Mouse (Mus musculus): ENCODE measurements around the gene Iqcc. TPM values are rescaled to one million over a fixed set of nuclear protein-coding genes. Genes with fewer than 3 reads are reported as not detected.

The Iqcc gene
- polyA plus RNA-seq, 1 experiment from 2014 or later, result 32.6 TPM

DNA sequence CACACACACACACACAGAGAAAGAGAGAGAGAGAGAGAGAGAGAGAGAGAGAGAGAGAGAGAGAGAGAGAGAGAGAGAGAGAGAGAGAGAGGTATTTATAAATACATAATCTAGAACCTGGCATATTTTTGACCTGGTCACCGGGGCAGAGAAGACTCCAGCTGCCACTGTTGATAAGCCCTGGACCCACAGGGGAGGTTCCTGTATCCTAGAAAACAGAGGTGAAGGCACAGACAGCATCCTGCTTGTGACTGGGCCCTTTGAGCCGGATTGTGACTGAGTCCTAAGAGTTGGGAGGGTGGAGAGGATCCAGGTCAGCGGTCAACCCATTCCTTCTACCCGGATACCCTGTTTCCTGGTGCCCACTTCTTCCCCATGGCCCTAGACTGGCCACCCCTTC, 30.0 kb downstream of the Iqcc start:
- 81% methylated on average over 4 of the region's 4 CpGs for WGBS
- no peak overlapping the region for H3K9ac ChIP-seq
- H3K4me2 ChIP-seq (replicated peaks), result no peak overlapping the region
- H3K4me1 ChIP-seq, result peaks cover 12% of the 10 kb centered on the region; the same call in 1 of the 2 replicates
- H3K36me3 ChIP-seq, result peaks cover 38% of the 10 kb centered on the region
- no peak overlapping the region for H3K4me3 ChIP-seq
- no peaks in the 10 kb centered on the region for H3K9me3 ChIP-seq
- H3K27me3 ChIP-seq (replicated peaks), result no peaks in the 10 kb centered on the region
- no peak for ATAC-seq (ENCODE audit: low FRiP score, low read depth)
- H3K27ac ChIP-seq, result no peak overlapping the region

DNA sequence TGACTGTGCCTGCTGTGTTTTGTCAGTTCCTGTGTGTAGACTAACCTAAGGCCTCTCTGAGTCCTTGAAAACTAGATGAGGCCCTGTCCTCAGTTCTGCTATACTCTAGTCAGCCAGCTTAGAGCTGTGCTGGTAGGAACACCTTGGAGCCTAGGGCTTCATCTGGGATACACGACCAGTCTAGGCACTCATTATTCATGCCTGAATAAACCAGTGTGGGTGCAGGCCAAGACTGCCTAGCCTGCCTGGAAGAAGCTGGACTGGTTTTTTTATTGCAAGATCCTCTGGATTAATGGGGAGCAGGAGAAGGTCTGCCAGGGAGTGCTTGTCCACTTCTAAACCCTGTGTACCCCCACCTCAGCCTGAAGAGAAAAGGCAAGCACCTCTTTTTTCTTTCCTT, 32.0 kb downstream of the Iqcc start:
- no peak overlapping the region for H3K4me3 ChIP-seq
- no peak for ATAC-seq (ENCODE audit: low FRiP score, low read depth)

DNA sequence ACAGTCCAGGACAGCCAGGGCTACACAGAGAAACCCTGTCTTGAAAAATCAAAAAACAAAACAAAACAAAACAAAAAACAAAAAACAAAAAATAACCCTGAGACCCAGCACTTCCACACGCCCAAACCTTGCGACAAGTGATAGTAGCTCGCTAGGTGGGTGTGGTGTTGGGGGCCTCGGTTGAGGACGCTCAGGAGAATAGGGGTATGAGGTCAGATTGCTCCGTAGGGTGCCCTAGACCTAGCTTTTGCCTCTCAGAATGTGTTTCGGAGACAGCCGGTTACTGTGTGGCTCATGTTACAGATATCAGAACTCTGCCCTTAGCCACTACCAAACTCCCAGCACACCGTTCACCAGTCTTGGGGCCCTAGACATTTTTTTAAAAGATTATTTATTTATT, 33.1 kb downstream of the Iqcc start:
- Histone ChIP-seq H3K36me3 (peaks cover 7% of the 10 kb centered on the region), H3K9me3 (no peaks in the 10 kb centered on the region), H3K4me3 (no peak overlapping the region), H3K4me1 (peaks cover 12% of the 10 kb centered on the region; the same call in 1 of the 2 replicates), H3K9ac (no peak overlapping the region), H3K4me2 (replicated peaks) (peak overlapping the region; percentile 65; the same call in 1 of the 2 replicates), H3K27ac (no peak overlapping the region), H3K27me3 (replicated peaks) (no peaks in the 10 kb centered on the region)
- 78% methylated on average over 9 of the region's 9 CpGs for WGBS
- no peak for ATAC-seq (ENCODE audit: low FRiP score, low read depth)

More for the DNA sequence above, 32.0 kb downstream of the Iqcc start:
- no peak overlapping the region for H3K9ac ChIP-seq
- no peaks in the 10 kb centered on the region for H3K9me3 ChIP-seq
- no peaks in the 10 kb centered on the region for H3K27me3 ChIP-seq (replicated peaks)
- peaks cover 12% of the 10 kb centered on the region; the same call in 1 of the 2 replicates for H3K4me1 ChIP-seq
- H3K27ac ChIP-seq, result no peak overlapping the region
- WGBS, result 39% methylated on average over 1 of the region's 1 CpGs
- no peak overlapping the region for H3K4me2 ChIP-seq (replicated peaks)
- peaks cover 18% of the 10 kb centered on the region for H3K36me3 ChIP-seq

DNA sequence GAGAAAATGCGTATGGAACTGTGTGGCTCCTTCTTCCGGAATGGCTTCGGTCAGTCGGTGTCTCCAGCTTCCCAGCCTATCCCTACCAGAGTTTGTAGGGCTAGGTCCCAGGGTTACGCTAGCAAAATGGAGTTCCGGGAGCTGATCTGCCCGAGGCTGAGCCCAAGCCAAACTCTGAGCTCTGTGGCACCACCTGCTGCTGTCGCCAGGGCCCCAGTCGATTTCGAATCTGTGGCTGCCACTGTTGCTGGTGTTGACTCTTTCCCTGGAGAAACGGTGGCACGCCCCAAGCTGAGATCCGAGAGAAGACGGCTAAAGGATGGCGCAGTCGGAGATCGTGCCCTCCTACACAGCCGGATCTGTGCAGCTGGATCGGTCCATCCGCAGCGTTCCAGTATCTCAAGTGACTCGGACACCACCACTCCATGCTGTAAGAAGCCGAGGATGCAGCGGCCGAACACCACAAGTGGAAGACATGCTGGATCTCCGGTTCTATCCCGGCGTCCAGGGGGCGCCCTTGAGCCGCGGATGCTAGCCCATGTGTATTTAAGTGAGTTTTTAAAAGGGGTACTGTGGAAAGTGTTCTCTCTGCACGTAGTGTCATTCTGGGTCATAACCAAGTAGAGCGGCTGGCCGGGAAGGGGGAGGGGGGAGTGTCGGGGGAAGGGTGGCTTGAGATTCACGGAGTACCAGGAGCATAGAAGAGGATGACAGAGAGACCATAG, 33.9 kb downstream of the Iqcc start:
- H3K9me3 ChIP-seq, result no peaks in the 10 kb centered on the region
- 0 out of 2 replicates have a peak overlapping the region, but pooled peaks have one; percentile 2 for H3K27ac ChIP-seq
- peak overlapping the region; percentile 49 for H3K9ac ChIP-seq
- peak overlapping the region; percentile 33 for H3K4me3 ChIP-seq
- H3K36me3 ChIP-seq, result no peaks in the 10 kb centered on the region; the same call in 1 of the 2 replicates
- peak; percentile 44; the same call in 1 of the 2 replicates for ATAC-seq (ENCODE audit: low FRiP score, low read depth)
- peak overlapping the region; percentile 65 for H3K4me2 ChIP-seq (replicated peaks)
- WGBS, result 3% methylated on average over 36 of the region's 36 CpGs
- H3K4me1 ChIP-seq, result peaks cover 12% of the 10 kb centered on the region; the same call in 1 of the 2 replicates
- no peaks in the 10 kb centered on the region for H3K27me3 ChIP-seq (replicated peaks)

DNA sequence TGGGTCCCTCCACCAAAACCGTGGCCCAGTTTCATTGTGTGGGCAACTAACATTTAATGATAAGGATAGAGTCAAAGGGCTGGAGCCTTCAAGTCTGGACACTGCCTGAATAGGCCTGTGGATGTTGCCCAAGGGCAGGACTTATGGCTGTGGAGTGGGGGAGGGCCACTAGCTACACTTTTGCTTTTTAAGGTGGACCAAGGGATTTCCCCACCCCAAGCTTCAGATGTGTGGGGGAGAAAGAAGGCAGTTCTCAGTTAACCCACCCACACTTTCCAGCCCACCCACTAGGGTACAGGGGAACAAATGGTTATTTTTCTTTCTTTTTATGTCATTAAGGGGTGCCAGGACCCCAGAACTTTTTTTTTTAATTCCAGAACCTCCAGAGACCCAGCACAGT, 34.5 kb downstream of the Iqcc start:
- Histone ChIP-seq H3K36me3 (no peaks in the 10 kb centered on the region), H3K9ac (no peak overlapping the region; the same call in 1 of the 2 replicates), H3K4me1 (peaks cover 12% of the 10 kb centered on the region; the same call in 1 of the 2 replicates), H3K27ac (no peak overlapping the region), H3K9me3 (no peaks in the 10 kb centered on the region), H3K4me2 (replicated peaks) (peak overlapping the region; percentile 65), H3K4me3 (no peak overlapping the region), H3K27me3 (replicated peaks) (no peaks in the 10 kb centered on the region)
- no peak for ATAC-seq (ENCODE audit: low FRiP score, low read depth)
- 86% methylated on average over 1 of the region's 1 CpGs for WGBS

DNA sequence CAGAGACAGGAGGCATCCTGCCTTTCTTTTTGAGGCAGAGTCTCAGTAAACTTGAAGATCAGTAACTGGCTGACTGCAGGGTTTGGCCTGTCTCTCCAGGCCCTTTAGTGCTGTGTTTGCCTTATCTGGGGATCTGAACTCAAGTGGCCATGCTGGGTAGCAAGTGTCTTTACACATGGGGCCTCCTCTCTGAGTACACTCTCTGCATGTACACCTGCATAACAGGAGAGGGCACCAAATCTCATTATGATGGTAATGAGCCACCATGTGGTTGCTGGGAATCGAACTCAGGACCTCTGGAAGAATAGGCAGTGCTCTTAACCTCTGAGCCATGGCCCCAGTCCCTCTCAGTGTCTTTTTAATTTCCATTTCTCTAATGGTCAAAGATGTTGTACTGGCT, 36.6 kb downstream of the Iqcc start:
- no peak overlapping the region for H3K27ac ChIP-seq
- H3K4me1 ChIP-seq, result peaks cover 12% of the 10 kb centered on the region; the same call in 1 of the 2 replicates
- H3K9me3 ChIP-seq, result no peaks in the 10 kb centered on the region
- H3K4me2 ChIP-seq (replicated peaks), result no peak overlapping the region
- H3K4me3 ChIP-seq, result no peak overlapping the region
- 82% methylated on average over 1 of the region's 1 CpGs for WGBS
- no peak for ATAC-seq (ENCODE audit: low FRiP score, low read depth)
- H3K27me3 ChIP-seq (replicated peaks), result no peaks in the 10 kb centered on the region; the same call in 1 of the 2 replicates
- H3K36me3 ChIP-seq, result no peaks in the 10 kb centered on the region
- H3K9ac ChIP-seq, result 0 out of 2 replicates have a peak overlapping the region, but pooled peaks have one; percentile 3

DNA sequence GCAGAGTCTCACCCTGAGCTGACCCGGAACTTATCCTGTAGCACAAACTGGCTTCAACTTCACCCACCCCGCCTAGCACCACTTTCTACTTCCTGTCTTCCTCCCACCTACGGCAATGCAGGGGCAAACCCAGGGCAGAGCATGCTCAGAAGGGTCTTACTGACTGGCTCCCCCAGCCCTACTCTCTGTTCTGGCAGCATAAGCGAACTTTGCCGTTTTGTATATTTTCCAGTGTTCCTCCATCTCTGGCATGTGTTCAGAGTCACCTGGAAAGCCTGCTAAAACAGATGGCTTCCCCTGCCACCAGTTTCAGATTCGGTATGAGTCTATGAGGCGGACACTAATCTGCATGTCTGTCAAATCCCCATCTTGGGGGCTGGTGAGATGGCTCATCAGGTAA, 38.6 kb downstream of the Iqcc start:
- Histone ChIP-seq H3K9ac (no peak overlapping the region), H3K4me3 (no peak overlapping the region), H3K27me3 (replicated peaks) (no peaks in the 10 kb centered on the region; the same call in 1 of the 2 replicates), H3K9me3 (no peaks in the 10 kb centered on the region), H3K4me2 (replicated peaks) (no peak overlapping the region), H3K4me1 (peaks cover 16% of the 10 kb centered on the region; the same call in 1 of the 2 replicates), H3K36me3 (no peaks in the 10 kb centered on the region), H3K27ac (no peak overlapping the region)
- WGBS, result 72% methylated on average over 7 of the region's 7 CpGs
- ATAC-seq (ENCODE audit: low FRiP score, low read depth), result no peak

DNA sequence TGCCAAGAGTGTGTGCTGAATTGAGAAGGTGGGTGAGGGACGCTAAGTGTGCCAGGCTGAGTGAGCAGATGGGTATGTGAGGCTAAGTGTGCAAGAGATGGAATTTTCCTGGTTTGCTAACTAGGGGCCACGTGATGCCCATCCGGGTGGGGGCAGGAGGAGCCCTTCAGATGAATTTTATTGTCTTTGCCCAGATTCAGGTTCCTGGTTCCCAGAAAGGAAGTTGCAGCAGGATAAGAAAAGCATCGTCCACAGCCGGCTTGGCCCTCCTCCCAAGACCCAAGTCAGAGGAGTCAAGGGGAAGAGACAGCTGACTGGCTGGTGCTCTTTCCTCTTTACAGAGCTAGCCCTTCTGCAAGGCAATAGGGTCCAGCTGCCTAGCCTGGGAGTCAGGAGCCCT, 40.4 kb downstream of the Iqcc start, which contains the start of gene Fam167b:
Gene Fam167b, minus strand, starts transcription at position 84 of the 400 bp plus-strand sequence.
- Histone ChIP-seq H3K9ac (no peak within 1 kb of the TSS), H3K36me3 (no peaks in the 10 kb centered on the region), H3K4me3 (no peak within 1 kb of the TSS), H3K9me3 (no peaks in the 10 kb centered on the region), H3K27me3 (replicated peaks) (no peaks in the 10 kb centered on the region; the same call in 1 of the 2 replicates), H3K4me1 (0 out of 2 replicates have a peak, but pooled peaks cover 5% of the 10 kb centered on the region), H3K27ac (no peak within 1 kb of the TSS), H3K4me2 (replicated peaks) (peak within 1 kb of the TSS; percentile 16; the same call in 1 of the 2 replicates)
- ATAC-seq (ENCODE audit: low FRiP score, low read depth), result no peak
- WGBS, result 85% methylated on average over 5 of the region's 5 CpGs

DNA sequence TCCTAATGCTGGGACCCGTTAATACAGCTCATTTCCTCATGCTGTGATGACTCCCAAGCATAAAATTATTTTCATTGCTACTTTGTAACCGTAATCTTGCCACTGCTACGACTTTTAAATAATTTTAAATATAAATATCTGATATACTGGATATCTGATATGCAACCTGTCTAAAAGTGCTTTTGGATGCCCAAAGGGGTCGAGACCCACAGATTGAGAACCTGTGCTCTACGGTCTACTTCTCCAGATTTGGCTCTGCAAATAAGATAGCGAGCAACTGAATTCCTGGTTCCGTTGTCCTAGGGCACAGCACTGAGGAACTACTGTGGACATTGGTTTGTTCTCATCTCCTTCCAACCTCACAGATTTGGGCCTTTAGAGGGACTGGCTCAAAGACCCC, 41.2 kb downstream of the Iqcc start:
- Histone ChIP-seq H3K9me3 (no peaks in the 10 kb centered on the region), H3K36me3 (no peaks in the 10 kb centered on the region), H3K4me2 (replicated peaks) (no peak overlapping the region), H3K27me3 (replicated peaks) (no peaks in the 10 kb centered on the region; the same call in 1 of the 2 replicates), H3K27ac (no peak overlapping the region), H3K4me3 (no peak overlapping the region), H3K9ac (no peak overlapping the region), H3K4me1 (0 out of 2 replicates have a peak, but pooled peaks cover 5% of the 10 kb centered on the region)
- ATAC-seq (ENCODE audit: low FRiP score, low read depth), result no peak
- WGBS, result 85% methylated on average over 7 of the region's 7 CpGs

DNA sequence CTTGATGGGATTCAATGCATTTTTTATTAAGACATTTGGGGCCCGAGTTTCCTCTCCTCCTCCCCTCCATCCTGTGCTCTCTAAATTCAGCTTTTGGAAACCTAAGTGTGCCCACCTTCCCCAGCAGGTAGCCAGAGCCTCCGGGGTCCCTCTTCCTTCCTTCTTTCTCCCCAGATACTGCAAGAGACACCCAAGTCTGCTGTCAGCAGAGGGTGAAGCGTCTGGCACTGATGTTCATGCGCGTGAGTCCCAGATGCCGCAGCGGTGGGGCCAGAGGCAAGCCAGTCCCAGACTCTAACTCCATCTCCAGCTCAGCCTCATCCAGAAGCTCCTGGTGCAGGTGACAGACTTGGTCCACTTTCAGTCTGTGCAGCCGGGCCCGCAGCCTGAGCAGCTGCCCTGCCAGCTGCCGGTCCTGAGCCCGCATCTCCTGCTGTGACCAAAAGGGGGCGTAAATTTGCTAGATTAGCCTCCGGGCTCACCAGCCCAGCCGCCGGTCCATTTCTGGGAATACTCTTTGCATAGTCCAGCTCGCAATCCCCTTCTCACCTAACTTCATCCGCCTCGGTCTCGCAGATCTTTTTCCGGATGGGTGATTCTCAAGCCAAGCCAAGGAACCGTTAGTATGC, 41.9 kb downstream of the Iqcc start:
- no peaks in the 10 kb centered on the region for H3K36me3 ChIP-seq
- no peak overlapping the region for H3K27ac ChIP-seq
- WGBS, result 33% methylated on average over 21 of the region's 21 CpGs
- H3K27me3 ChIP-seq (replicated peaks), result no peaks in the 10 kb centered on the region; the same call in 1 of the 2 replicates
- H3K9ac ChIP-seq, result no peak overlapping the region
- ATAC-seq (ENCODE audit: low FRiP score, low read depth), result no peak
- peak overlapping the region; percentile 16; the same call in 1 of the 2 replicates for H3K4me2 ChIP-seq (replicated peaks)
- 0 out of 2 replicates have a peak, but pooled peaks cover 5% of the 10 kb centered on the region for H3K4me1 ChIP-seq
- no peaks in the 10 kb centered on the region for H3K9me3 ChIP-seq
- H3K4me3 ChIP-seq, result no peak overlapping the region

DNA sequence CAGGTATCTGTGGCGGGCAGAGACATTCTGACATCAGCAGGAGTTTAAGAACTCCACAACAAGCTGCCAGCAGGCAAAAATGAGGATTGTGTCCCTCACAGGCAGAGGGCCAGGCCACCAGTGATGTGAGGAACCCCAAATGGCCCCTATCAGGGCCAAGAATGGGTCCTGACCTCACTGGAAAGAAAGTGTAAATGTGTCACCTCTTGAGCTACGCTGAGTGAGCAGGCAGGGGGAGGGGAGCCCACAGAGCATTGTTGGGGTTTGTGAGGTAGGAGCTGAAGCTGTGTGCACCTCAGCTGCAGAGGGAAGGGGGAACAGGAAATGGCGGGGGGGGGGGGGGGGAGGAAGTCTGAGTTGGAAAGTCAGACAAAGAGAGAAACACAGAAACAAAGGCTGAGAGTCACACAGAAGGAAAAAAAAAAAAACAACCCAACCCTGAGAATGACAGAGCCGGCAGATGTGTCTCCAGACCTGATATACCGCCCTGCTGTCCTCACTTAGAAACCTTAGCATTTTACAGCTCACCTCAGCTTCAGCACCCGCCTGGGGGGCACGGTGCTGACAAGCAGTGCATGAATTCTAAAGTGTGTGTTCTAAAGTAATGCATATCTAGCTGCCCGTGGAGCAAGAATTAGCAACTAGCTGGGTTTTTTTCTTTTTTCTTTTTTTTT, 43.6 kb downstream of the Iqcc start:
- H3K36me3 ChIP-seq, result no peaks in the 10 kb centered on the region
- H3K4me2 ChIP-seq (replicated peaks), result no peak overlapping the region
- no peak overlapping the region for H3K27ac ChIP-seq
- no peak overlapping the region for H3K4me3 ChIP-seq
- no peaks in the 10 kb centered on the region; the same call in 1 of the 2 replicates for H3K27me3 ChIP-seq (replicated peaks)
- 0 out of 2 replicates have a peak, but pooled peaks cover 5% of the 10 kb centered on the region for H3K4me1 ChIP-seq
- H3K9ac ChIP-seq, result no peak overlapping the region
- no peak for ATAC-seq (ENCODE audit: low FRiP score, low read depth)
- 47% methylated on average over 7 of the region's 8 CpGs for WGBS
- no peaks in the 10 kb centered on the region for H3K9me3 ChIP-seq

DNA sequence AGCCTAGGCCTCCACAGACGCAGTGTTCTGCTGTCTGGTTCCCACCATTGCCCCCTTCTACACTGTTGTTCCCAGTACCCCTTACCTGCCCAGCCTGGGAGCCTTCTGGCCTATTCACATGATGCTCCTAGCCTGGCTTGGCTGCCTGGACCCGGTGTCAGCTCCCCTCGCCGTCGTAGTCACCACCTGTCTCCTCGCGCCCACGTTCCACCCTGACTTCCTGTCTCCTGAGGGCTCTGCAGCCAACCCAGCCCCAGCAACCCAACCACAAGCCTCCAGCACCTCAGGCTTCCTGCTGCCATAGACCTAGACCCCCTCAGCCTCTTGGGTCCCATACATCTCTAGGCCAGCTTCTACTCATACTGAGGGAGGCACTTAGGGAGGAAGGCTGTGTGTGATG, 45.5 kb downstream of the Iqcc start, which contains the start of gene Lck:
Gene Lck, minus strand, starts transcription at position 212 of the 400 bp plus-strand sequence.
- Histone ChIP-seq H3K4me1 (0 out of 2 replicates have a peak, but pooled peaks cover 5% of the 10 kb centered on the region), H3K4me3 (no peak within 1 kb of the TSS), H3K27me3 (replicated peaks) (no peaks in the 10 kb centered on the region; the same call in 1 of the 2 replicates), H3K9ac (no peak within 1 kb of the TSS), H3K9me3 (no peaks in the 10 kb centered on the region), H3K27ac (no peak within 1 kb of the TSS), H3K36me3 (no peaks in the 10 kb centered on the region), H3K4me2 (replicated peaks) (no peak within 1 kb of the TSS)
- WGBS, result 86% methylated on average over 8 of the region's 8 CpGs
- ATAC-seq (ENCODE audit: low FRiP score, low read depth), result no peak
